Mouse (Mus musculus) ovary, adult 10 weeks (tissue): Measurements from ENCODE around the gene Pdha2. TPM values are rescaled to one million over a fixed set of nuclear protein-coding genes. Genes with fewer than 3 reads are reported as not detected.

Source experiments
- polyA plus RNA-seq: library from polyadenylated mRNA; stranded (reverse); fragments of 350-450 nt; fragmentation: Illumina TruSeq; extraction: RNeasy Lipid Tissue Mini Kit (QIAGEN cat#74804); gene quantifications from one replicate; pipeline ENCODE4 v1.2.3, GENCODE M21; 2014

Pdha2 gene
- not detected for polyA plus RNA-seq

GRCm38 (mm10) chr3:141212255-141212654, at the start of gene Pdha2:
Pdha2 (minus strand) TSS chr3:141212355.

